Mouse (Mus musculus) gastrocnemius, postnatal 25 days (tissue): ENCODE measurements around the gene Msi2. TPM values are rescaled to one million over a fixed set of nuclear protein-coding genes. Genes with fewer than 3 reads are reported as not detected.

Experiments used
- DNase-seq: peaks from one replicate; pipeline ENCODE4 v3.0.0; 2022
- total RNA-seq, 2 experiments: library from RNA; stranded (reverse); gene quantifications; 1 replicate in 1 of 2; 2 replicates in 1 of 2; pipeline ENCODE4 v1.2.3; 2021

Gene Msi2
- total RNA-seq, 2 experiments from 2014 or later = 158 TPM

DNA sequence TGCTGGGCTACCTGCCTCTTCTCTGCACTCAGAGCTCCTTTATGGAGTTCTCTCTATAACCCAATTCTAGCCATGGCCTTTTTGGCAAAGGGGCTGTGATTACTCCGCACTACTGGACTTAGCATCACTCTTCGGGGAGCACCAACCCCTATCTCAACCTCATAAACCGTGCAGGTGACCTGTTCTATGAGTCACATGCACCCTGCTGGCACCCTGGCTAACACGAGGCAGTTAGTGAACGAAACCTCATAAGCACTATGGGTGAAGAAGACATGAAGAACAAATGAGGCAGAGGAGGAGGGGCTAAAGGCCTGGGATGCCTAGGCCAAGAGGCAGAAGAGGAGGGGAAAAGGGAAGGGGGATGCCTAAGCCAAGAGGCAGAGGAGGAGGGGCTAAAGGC is 82.0 kb downstream of the Msi2 start:
- DNase-seq = no peak

DNA sequence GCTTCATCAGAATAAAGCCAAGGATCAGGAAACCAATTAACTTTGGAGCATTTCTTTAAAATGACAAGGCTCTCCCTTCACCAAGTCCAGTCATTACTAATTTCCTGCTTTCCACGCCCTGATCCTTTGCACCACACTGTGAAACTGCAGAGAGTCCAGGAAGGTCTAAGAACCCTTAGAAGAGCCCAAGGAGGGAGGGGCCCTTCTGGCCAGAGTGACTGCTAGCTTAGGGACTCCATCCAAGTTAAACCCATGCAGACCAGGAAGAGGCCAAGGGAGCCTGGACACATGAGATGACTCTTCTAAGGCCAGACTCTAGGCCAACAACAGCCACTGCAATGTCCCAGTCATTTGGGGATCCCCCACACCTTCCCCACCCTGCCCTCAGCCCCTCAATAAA is 83.7 kb downstream of the Msi2 start:
- peak; percentile 64 for DNase-seq

DNA sequence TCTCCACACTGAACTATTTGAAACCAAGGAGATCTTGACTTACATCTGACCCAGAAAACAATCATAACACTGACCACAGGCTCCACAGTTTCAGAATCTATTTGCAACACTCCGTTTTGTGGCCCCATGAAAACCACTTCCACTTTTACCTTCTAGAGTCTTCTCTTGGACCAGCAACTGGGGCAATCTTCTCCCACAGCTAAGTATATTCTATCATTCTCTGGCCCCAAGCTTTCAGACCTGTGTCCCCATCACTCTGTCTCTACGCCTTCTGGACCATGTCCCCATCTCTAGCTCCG is 86.4 kb downstream of the Msi2 start:
- DNase-seq = no peak

DNA sequence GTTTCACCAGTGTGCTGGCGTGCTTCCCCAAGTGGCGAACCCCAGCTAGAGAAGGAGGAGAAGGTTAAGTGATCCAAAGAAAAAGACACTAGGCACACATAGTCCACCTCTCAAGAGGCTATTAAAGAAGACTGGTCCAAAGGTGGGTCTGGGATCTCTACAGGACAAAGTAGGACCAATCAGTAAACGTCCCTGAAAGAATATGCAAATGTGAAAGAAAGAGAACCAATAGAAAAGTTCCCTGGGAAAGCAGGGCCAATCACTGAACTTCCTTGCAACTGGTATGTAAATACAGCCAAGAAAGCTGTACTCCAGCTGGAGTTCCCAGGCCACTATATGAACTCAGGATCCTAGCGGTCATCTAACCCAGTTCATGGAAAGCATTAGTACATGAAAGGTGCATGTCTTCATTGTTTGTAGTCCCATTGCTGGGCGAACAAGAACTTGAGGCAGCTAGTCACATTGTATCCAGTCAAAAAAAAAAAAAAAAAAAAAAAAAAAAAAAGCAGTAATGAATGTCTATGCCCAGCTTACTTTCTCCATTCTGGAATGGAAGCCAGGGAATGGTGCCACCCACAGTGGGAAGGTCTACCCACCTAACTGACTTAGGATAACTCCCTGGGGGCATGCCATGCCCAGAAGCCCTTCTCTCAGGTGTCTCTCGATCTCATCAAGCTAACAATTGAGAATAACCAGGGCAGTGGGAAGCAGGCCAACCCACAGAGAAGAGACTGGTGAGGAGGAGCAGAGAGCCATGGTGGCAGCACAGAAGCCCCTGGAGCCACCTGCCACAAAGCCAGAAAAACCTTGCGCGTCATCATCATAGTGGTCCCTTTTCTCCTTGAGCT is 87.0 kb downstream of the Msi2 start:
- no peak for DNase-seq

DNA sequence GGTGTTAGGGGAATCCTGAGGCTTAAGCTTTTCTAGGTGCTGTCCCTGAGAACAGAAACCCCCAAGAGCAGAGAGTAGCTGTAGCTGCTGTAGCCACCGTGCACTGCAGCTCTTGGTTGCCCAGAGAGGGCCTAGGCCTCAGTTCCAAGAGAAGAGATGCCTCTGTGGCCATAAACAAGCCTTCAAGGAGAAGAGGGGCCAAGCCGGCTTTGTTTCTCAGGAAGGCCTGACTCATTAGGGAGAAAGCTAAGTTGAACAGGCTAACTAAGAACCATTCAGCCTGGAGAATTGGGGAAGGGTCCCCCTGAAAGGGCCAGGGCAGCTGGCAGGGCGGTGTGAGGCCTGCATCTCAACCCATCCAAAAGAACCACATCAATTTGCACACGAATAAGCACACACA is 88.7 kb downstream of the Msi2 start:
- DNase-seq = no peak

DNA sequence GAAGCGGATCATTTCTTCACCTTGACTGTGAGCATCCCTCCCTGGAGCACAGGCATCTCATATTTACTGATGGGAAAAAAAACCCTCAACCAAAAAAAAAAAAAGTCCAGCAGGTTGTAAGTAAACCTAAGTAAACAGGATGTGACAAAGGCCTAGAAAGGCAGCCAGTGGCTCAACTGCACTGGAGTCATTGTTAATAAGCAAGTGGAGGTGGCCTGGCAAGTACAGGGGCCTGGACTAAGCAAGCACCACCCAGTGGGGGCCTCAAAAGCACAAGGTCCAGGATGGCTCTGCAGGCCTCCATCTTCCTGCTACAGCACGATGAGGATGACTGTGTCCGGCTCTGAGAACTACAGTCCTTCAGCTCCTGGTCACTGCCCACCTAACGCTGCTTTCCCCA is 89.1 kb downstream of the Msi2 start:
- DNase-seq = no peak

DNA sequence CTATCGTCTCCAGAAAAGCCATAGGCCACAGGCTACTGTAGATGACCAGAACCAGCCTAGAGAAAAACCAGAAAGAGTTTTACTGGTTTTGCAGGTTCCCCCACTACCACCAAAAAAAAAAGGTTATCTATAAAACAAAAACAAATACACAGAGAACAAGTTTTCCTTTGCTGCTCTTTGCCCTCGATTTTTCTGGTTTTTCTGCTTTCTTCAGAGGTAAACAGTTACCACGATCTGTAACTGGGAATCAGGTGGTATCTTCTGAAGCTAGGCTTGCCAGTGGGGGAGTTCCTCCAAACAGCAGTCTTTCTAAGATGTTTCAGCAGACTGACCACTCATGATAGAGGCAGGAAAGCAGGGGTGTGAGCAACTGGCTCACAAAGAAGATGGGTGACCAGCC is 89.6 kb downstream of the Msi2 start:
- DNase-seq = no peak

DNA sequence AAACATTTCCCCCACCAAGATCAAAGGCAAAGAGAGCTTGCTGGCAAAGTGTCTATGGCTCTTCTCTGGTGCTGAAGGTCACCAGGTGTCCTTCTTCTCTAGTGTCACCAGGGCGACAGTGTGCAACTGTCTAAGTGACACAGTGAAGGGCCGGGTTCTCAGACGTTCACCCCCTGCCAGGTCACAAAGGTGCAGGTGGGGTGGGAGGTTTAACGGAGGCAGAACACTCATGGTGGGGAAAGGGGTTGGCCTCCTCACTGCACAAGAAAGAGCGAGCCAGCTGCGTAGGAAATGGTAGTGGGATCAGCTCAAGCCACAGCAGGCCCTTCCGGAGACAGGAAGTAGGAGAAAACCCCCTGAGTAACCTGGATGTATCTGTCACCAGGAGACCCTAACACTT is 91.0 kb downstream of the Msi2 start:
- DNase-seq = no peak

DNA sequence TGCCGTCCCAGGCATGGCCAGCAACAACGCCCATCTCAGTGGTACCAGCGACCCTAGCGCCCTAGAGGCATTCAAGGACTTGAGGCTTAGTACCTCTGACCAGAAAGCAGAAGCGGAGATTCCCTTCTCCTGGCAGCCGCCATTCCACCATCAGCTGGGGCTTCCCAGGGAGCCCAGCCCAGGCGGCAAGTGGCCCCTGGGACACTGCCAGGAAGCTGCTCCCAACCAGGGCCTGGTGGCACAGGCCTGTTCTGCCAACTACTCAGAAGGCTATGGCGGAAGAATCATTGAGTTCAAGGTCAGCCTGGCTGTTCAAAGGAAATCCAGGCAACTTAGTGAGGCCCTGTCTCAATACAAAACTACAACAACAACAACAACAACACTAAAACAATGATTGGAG is 91.7 kb downstream of the Msi2 start:
- DNase-seq = peak; percentile 53

DNA sequence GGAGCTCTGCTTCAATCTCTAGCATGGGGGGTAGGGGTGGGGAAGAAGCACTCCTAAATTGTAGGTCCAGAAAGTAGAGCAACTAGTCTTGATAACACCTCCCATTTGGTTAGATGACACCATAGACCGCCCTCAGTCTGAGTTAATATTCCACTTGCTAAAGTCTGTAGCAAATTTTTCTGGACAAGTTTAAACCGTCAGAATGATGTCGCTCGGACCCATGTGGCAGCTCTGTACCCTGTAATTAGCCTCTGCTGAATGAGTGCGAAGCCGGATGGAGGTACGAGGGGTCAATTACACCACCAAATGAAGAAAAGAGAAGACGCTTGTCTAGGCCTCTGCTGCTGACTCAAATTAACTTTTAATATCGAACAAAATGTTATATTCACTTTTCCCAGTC is 92.3 kb downstream of the Msi2 start:
- no peak for DNase-seq

DNA sequence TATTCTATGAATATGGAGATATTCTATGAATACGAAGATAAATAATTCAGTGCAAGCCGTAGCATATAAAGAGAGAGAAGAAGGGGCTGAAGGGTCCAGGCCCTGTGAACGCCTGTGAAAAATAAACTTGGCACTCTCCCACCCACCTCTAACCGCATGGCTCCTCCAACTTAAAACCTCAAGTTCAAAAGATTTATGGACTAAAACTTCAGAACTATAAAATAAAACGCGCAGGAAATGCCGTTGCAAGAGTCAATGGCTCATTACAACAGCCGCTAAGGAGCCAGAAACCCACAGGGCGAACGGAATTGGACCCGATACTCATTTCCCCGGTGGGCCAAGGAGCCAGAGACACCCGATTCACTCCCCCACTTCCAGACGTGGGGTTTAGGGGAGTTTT is 93.2 kb downstream of the Msi2 start:
- no peak for DNase-seq

DNA sequence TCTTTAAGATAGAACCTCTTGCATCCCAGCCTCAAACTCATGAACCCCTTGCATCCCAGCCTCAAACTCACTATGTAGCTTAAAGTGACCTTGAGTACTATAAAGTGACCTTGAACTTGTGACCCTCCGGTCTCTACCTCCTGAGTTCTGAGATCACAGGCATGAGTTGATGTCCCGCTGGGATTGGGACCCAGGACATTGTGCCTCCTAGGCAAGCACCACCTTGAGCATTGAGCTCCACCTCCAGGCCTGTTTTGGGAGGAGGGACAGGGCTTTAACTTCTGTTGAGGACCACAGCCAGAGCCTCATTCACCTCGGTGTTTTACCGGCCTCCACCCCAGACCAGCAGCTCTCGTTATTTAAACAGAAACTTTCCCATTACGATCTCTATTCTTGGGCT is 93.7 kb downstream of the Msi2 start:
- no peak for DNase-seq

DNA sequence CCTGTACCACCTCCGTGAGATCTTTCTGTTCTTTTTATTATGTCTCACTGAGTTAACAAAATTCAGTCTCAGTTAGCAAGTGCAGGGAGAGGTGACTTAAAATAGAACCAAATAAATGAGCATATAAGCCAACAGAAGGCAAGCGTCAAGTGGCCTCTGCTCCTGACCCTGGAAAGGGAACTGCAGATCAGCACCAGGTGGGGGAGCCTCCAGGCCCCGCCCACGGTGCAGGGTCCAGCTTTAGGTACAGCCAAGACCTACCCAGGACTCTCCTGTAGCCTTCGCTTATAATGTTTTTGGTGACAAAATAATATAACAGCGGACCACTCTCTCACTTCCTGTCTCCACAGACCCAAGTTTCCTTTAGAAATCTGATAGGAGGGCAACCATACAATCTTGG is 94.6 kb downstream of the Msi2 start:
- no peak for DNase-seq

DNA sequence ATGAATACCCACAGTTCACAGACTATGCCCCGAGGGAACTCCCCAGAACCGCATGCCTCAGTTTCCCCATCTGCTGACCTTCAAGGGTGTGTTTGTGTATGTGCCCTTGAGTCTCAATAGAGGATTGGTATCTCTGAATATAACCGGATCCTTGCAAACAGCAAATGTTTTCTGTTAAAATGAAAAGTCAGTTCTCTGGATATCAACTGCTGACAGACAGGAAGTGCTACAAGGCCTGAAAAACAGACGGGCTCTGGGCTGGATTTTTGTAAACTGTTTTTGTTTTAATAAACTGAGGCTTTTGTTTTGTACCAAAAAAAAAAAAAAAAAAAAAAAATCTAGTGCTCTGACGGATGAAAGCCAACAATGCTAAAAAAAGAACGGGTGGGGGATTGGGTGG is 95.8 kb downstream of the Msi2 start:
- DNase-seq = no peak

DNA sequence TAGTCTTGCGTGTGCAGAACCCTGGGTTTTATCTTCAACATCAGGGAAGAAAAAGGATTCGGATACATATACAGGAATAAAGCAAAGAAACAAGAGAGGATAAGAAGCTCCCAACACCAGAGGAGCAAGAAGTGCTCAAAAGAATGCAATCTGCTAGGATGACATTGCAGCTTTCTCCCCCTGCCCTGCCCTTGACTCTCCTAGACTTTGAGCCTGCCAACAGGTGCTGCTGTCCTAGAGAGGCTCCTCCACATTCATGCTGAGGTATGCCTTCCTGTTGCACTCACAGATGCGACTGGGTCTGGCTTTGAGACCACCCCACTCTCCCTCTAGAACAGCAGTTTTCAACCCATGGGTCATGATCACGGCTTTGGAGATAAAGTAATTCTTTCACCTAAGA is 96.5 kb downstream of the Msi2 start:
- no peak for DNase-seq

DNA sequence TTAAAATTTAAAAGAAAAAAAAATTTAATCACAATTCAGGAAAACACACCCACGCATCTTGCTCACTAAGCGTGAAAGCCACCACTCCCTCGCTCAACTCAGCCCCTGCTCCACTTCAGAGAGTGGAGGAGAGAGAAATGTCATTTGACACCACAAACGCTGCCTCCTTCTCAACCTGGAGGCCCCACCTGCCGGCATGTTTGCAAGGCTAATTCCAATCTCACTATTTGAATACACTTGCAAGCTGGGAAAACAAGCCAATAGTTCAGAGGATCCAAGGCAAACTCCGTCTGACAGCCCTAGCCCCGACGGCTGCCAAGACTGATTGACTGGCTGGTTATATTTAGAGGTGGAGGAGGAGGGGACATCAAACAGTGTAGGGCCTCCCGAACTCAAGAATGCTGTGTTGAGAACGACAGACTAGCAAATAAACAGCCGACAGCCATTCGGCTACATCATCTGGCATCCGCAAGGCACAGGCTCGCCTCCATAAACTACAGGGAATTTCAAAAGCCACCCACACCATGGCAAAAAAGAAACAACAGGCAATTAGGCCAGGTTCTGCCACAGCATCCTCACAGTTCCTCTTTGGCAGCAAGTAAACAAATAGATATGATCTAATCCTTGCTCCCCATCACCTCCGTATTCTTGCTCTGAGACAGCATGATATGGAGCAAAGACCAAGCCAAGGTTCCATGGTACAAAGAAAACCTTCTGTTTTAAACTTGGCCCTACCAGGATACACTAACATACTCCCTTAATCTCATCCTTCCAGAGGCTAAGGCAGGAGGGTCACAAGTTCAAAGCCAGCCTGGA is 97.9 kb downstream of the Msi2 start:
- peak; percentile 54 for DNase-seq

DNA sequence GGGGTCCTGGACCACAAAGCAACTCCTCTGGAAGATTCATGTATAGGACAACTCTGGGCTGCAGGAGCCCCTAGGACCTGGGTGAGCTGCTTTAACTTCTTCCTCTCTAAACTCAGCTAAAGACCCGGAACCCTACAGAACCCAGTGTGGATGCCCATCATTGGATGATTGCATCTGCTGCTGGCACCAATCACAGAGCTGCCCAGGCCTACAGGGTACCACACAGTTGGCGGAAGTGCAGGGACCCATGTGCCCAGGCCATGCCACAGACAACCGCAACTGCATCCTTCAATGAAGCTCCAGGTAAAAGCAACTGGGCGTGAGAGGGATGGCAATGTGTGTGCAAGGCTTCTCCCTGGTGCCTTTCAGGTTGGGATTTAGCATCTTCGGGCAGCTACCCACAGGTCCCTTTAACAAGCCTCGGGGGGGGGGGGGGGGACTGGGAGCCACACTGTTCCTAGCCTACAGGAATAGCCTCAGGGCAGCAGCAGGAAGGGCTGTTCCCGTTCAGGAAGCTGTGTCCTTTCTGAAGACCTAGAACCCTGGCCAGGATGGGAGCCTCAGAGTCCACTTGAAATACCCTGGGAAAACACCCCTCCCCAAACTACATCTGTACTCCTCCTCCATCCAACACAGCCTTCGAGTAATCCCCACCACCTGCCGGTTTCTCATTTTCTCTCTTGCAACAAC is 98.7 kb downstream of the Msi2 start:
- no peak for DNase-seq

DNA sequence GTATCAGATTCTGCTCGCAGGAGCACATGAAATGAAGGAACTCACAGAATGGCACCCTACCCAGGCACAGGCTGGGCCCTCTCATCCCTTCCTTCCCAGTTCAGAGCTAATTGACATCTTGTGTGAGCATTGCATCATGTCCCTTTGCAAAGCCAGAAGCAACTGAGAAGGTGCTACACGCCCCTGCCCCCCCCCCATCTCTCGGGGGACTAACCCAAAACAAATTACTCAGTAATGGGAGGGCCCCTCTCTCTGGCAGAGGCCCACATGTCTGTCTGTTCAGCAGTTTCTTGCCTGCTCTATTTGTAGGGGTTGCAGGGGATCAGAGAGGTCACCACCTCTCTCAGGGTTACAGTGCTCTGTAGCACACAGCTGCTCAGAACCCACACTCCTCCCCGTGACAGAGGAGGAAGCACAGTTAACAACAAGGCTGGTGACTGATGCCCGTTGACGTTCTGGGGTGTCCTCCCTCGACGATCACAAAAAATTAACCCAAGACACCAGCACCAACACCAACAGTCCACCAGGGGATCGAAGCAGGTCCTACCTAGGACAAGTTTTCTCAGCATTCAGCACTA is 99.5 kb downstream of the Msi2 start:
- peak; percentile 77 for DNase-seq

DNA sequence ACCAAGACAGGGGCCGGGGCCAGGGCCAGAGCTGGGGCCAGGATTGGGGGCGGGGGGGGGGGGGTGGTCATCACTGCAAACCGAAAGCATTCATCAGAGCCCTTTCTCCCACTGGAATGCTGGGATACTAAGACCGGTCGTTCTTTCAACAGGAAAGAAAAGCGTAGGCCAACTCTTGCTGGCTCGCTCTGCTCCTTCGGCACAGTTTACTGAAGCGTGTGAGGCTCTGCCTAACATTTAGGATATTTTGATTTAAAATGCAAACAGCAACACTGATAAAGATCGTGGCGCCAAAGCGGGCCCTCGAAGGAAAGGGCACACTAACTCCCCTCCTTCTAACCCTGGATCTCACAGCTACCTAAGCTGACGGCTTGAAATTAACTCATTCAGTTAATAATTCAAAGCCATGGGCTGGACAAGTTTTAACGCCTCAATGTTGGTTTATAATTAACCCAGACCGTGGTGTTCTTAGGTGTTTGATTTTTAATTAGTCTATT is 100.3 kb downstream of the Msi2 start:
- DNase-seq = no peak

DNA sequence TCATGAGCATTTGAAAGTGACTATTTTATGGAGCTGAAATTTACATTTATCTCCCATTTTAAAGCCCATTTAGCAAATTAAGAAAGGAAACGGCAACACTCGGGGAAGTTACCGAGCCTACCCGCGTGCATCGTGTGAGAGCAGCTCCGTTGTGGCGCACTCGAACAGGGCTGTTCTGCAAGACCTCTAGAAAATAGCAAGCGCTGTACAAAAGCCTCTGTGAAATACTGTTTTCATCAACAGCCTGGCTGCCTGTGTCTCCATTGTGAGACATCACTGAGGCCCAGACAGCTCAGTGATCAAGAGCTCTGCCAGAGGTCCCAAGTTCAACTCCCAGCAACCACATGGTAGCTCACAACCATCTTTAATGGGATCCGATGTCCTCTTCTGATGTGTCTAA is 100.9 kb downstream of the Msi2 start:
- no peak for DNase-seq

DNA sequence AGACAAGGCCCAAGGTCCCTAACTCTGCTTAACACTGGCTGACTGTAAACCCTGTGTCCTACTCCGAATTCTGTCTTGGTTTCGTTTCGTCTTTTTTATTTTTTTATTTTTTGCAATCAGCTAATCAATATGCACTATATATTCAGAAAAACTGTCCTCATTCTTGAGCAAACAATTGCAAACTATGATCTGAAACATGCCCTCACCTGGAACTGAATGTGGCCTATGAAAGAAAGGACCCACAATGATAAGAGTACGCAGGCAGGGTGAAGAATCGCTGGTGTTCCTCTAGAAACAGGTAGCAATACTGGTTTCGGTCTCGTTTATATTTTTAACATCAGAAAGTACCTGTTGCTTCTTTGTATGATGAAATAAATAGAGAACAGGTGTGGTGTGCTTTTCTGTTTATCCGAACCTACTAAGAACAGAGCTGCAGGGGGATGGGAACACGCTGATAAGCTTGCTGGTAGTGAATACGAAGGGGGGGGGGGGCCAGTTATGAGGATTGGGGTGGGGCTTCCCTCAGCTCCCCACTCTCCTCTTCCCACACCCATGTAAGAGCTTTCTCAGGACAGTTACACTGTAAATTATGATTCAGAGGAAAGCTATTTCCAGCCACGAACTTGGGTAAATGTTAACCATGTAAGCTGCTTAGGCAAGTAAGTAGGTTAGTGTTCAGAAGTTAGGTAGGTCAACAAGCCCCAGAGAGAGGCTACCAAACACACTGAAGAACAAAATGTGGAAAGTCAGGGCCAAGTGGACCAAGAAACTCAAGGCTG is 103.6 kb downstream of the Msi2 start:
- no peak for DNase-seq
